Mouse (Mus musculus) hindbrain, postnatal 0 days (tissue): Measurements from ENCODE around the gene Neurog1. TPM values are rescaled to one million over a fixed set of nuclear protein-coding genes. Genes with fewer than 3 reads are reported as not detected.

ENCODE experiments used
- ATAC-seq: fragments of 200-750 bp; cut with Nextera tagmentation; 2 replicates; pipeline ENCODE4 v1.8.0; 2017; ENCODE audit warnings: mild to moderate bottlenecking, moderate TSS enrichment, moderate library complexity
- DNase-seq: peaks from one replicate; pipeline ENCODE4 v3.0.0-alpha.2; 2015; ENCODE audit warnings: low spot score
- H3K27ac ChIP-seq: fragments of 300-500 bp; sonication (generic); 2 replicates; pipeline ENCODE4 v1.5.1; 2014; ENCODE audit warnings: mild to moderate bottlenecking
- H3K27me3 ChIP-seq: fragments of 300-500 bp; sonication (generic); 2 replicates; pipeline ENCODE4 v1.6.1; 2014; ENCODE audit warnings: low read length, mixed read lengths; ENCODE audit not compliant: insufficient read depth
- H3K36me3 ChIP-seq: fragments of 300-500 bp; sonication (generic); 2 replicates; pipeline ENCODE4 v1.6.1; 2014; ENCODE audit warnings: low read length, mixed read lengths; ENCODE audit not compliant: insufficient read depth
- H3K4me1 ChIP-seq: fragments of 300-500 bp; sonication (generic); 2 replicates; pipeline ENCODE4 v1.6.1; 2014; ENCODE audit warnings: antibody characterized with exemption, low read length, mixed read lengths; ENCODE audit not compliant: insufficient read depth
- H3K4me2 ChIP-seq: fragments of 300-500 bp; sonication (generic); 2 replicates; pipeline ENCODE4 v1.6.1; 2014; ENCODE audit warnings: low read depth, mild to moderate bottlenecking, low read length, moderate library complexity, mixed read lengths
- H3K4me3 ChIP-seq: fragments of 300-500 bp; sonication (generic); 2 replicates; pipeline ENCODE4 v1.5.1; 2014; ENCODE audit warnings: low read length
- H3K9ac ChIP-seq: fragments of 300-500 bp; sonication (generic); replicated peaks from 2 replicates; pipeline ENCODE4 v1.6.1; 2014; ENCODE audit warnings: mild to moderate bottlenecking, low read length, moderate library complexity, mixed read lengths
- H3K9me3 ChIP-seq: fragments of 300-500 bp; sonication (generic); 2 replicates; pipeline ENCODE4 v1.6.1; 2016; ENCODE audit warnings: low read length, mixed read lengths
- CTCF ChIP-seq: IDR thresholded peaks from 2 replicates; pipeline ENCODE4 v1.5.1; 2016; ENCODE audit warnings: antibody characterized with exemption, control low read depth, low read depth
- WGBS: fragments of 180-500 bp; shearing (Covaris S2); extraction: QIAGEN DNeasy Blood & Tissue Kit; methylation state at CpG from one replicate; pipeline ENCODE4 v1.1.7; 2014; 5-methylcytosine and 5-hydroxymethylcytosine counted together
- polyA plus RNA-seq: library from polyadenylated mRNA; unstranded; fragments of >200 nt; fragmentation: Nextera tagmentation; extraction: Ambion mirVana; gene quantifications from 2 replicates; pipeline ENCODE4 v1.2.1, GENCODE M21; 2015
- total RNA-seq: library from RNA; depleted of rRNA; stranded (reverse); fragments of >200 nt; gene quantifications from 2 replicates; pipeline ENCODE4 v1.2.3, GENCODE M21; 2014

Gene Neurog1
- total and polyA plus RNA-seq, 2 experiments from 2014 or later = 0.30 to 0.42 TPM

DNA sequence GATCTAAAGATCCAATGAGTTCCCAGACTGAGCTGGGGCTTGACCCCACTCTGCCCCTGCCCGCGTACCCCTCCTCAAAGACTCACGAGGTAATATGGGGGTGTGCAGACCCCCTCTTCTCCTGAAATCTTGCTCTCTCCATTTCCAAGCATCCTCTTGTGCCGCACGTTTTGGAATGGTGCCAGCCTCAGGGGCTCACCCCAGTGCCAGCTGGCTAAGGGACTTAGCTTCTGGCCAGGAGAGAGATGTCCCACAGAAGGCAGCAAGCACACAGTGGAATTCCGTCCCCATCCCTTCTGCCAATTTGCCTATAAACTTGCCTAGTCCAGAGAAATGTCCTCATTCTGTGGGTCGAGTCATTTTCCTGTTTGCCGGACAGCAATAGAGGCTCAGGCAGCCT lies 820 bp upstream of the Neurog1 start:
- 10% methylated on average over 8 of the region's 8 CpGs for WGBS
- no peak overlapping the region for H3K4me3 ChIP-seq

DNA sequence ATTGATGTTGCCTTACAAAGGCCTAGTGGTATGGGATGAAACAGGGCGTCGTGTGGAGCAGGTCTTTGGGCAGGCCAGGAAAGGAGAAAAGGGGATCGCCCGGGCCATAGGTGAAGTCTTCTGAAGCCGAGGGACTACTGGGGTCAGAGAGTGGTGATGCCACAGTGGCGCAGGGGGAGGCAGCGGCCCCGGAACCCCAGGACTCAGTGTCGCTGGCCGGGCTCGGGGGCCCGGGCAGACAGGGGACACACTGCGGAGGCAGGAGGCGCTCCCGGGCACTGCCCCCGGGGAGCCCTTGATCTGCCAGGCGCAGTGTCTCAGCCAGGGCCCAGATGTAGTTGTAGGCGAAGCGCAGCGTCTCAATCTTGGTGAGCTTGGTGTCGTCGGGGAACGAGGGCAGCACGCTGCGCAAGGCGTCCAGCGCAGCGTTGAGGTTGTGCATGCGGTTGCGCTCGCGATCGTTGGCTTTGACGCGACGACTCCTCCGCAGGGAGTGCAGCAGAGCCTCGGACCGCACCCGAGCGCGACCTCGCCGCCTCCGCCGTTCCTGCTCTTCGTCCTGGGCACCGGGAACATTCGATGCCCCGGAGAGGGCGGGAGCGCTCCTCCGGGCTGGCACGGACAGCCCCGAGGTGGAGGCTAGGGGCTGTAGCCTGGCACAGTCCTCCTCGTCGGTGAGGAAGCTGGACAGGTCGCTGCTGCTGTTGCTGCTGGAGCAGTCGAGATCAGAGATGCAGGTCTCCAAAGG lies 613 bp downstream of the Neurog1 start:
- TF ChIP-seq CTCF = no peak
- H3K4me3 ChIP-seq = peak overlapping the region; percentile 22
- H3K9me3 ChIP-seq = no peaks in the 10 kb centered on the region
- peaks cover 8% of the 10 kb centered on the region; the same call in 1 of the 2 replicates for H3K4me1 ChIP-seq
- H3K4me2 ChIP-seq = no peak overlapping the region
- H3K9ac ChIP-seq = no peak overlapping the region; the same call in 1 of the 2 replicates
- H3K27me3 ChIP-seq = peaks cover 96% of the 10 kb centered on the region
- H3K36me3 ChIP-seq = no peaks in the 10 kb centered on the region
- peak; percentile 37; the same call in 1 of the 2 replicates for ATAC-seq
- DNase-seq = no peak
- H3K27ac ChIP-seq = no peak overlapping the region
- WGBS = under 1% methylated on average over 59 of the region's 59 CpGs

More for the DNA sequence above, 820 bp upstream of the Neurog1 start:
- peak; percentile 74 for DNase-seq
- no peaks in the 10 kb centered on the region for H3K9me3 ChIP-seq
- no peak overlapping the region for H3K27ac ChIP-seq
- H3K4me1 ChIP-seq = peaks cover 8% of the 10 kb centered on the region; the same call in 1 of the 2 replicates
- peak overlapping the region; percentile 44; the same call in 1 of the 2 replicates for H3K4me2 ChIP-seq
- H3K9ac ChIP-seq = no peak overlapping the region
- H3K27me3 ChIP-seq = peaks cover 94% of the 10 kb centered on the region
- no peaks in the 10 kb centered on the region for H3K36me3 ChIP-seq
- no peak for TF ChIP-seq CTCF
- ATAC-seq = peak; percentile 57

DNA sequence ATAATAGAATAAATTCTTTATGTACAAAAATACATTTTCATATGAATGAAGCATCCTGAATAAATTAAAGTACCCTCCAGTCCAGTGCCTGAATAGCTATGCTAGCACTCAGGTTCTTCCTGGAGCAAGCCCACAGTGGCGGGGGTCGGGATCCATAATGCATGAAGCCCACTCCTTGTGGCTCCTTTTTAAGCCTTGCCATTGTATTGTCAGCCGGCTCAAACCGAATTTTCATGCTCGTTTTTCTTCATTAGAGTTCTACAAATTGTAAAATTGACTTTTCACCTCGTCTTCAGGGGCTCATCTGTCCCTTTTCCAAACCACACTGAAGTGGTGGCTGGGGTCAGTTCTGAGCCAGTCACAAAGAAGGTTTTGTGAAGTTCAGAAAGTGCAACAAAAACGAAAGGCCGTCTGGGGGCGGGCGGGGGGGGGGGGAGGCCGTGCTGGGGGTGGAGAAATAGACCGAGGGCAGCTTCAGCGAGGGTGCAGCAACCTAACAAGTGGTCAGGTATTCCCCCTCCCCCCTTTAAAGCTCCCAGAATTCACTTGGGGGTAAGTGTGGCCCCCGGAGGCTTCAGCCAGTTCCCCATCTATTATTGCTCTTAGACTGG lies 1.3 kb downstream of the Neurog1 start:
- Histone ChIP-seq H3K9ac (no peak overlapping the region), H3K27ac (no peak overlapping the region), H3K9me3 (no peaks in the 10 kb centered on the region), H3K36me3 (no peaks in the 10 kb centered on the region), H3K4me3 (no peak overlapping the region), H3K4me1 (peaks cover 8% of the 10 kb centered on the region; the same call in 1 of the 2 replicates), H3K4me2 (no peak overlapping the region), H3K27me3 (peaks cover 91% of the 10 kb centered on the region)
- ATAC-seq = no peak
- no peak for TF ChIP-seq CTCF
- no peak for DNase-seq
- under 1% methylated on average over 14 of the region's 14 CpGs for WGBS

DNA sequence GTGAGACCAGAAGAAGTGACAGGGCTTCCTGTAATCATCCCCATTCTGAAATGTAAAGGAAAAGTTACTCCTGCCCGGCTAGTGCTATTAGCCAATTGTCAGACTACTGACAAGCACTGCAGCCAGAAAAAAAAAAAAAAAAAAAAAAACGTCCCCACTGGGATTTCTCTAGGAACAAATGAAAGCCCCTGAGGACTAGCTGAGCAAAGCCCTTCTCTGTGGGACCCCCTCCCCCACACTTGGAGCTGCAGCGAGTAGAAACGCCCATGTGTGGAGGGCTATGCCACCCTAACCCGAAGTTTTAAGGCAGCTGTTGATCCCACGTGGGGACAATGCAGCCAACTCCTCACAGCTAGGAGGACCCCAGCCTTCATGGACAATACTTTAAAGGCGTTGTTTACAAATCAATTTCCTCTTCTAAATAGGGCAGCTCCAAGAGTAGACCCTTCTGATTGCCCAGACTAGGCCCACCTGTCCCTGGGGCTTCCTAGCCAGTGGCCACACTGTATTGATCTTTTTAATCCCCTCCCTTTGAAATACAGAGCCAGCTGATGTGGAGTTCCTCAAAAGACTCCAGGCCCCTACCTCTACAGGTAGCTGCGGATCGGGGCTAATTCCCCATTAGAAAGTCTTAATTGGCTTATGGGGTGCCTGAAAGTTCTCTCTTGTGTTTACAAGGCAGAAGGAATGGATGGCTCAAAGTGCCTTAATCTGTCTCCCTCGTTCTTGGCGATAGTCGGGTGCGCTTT lies 2.2 kb downstream of the Neurog1 start:
- H3K36me3 ChIP-seq = no peaks in the 10 kb centered on the region
- peaks cover 82% of the 10 kb centered on the region for H3K27me3 ChIP-seq
- DNase-seq (no peak), ATAC-seq (no peak)
- no peaks in the 10 kb centered on the region for H3K9me3 ChIP-seq
- H3K4me1 ChIP-seq = peaks cover 8% of the 10 kb centered on the region; the same call in 1 of the 2 replicates
- H3K27ac ChIP-seq = no peak overlapping the region
- no peak overlapping the region for H3K4me3 ChIP-seq
- no peak for TF ChIP-seq CTCF
- no peak overlapping the region for H3K9ac ChIP-seq
- 7% methylated on average over 13 of the region's 13 CpGs for WGBS
- H3K4me2 ChIP-seq = no peak overlapping the region

DNA sequence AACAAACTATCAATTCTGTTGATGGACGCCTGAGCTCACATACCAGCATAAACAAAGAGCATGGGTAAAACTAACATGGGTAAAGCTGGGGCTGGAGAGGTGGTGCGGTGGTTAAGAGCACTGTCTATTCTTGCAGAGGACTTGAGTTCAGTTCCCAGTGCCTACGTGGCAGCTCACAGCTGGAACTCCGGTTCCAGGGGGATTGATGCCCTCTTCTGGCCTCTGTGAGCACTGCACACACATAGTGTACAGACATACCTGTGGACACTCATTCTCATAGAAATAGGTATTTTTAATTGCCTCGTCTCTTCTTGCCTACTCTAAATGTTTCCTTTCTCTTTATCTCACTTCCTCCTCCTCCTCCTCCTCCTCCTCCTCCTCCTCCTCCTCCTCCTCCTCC lies 8.9 kb downstream of the Neurog1 start:
- Histone ChIP-seq H3K9ac (no peak overlapping the region), H3K27ac (no peak overlapping the region), H3K36me3 (no peaks in the 10 kb centered on the region), H3K27me3 (peaks cover 19% of the 10 kb centered on the region), H3K4me1 (no peaks in the 10 kb centered on the region), H3K4me3 (no peak overlapping the region), H3K4me2 (no peak overlapping the region), H3K9me3 (no peaks in the 10 kb centered on the region)
- ATAC-seq (no peak), DNase-seq (no peak)
- 82% methylated on average over 5 of the region's 5 CpGs for WGBS
- TF ChIP-seq CTCF = no peak

DNA sequence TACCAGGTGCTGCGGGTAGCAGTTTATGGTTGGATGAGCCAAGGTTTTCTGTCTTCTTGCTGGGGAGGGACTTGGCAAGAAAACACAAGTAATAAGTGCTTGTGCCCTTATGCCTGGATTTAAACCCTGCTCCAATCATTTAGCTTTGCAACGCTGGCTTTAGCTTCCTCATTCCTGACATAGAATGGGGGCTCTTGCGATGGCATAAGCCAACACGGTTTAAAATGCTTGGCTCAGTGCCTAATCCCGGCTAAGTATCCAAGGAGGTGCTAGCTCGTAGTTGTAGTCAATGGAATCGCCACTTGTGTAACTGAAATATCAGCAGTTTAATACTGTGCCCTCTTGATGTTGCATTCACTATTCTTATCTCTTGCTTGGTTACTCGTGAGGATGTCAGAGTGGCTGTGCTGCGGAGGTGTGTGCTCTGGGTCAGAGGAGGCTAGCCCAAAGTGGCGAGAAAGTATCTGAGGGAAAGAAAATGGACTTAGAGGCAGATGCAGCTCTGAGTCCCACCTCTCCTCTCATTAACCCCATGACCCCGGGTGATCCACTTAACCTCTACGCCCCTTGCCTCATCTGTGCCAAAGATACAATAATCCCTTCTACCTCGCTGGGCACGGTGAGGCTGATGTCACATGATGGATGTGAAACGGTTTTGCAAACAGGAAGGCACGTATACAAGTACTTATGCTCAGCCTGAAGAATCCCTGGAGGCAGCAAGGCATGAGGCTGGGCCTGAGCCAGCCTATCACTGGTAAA lies 11.8 kb downstream of the Neurog1 start:
- Histone ChIP-seq H3K36me3 (no peaks in the 10 kb centered on the region), H3K9me3 (no peaks in the 10 kb centered on the region), H3K4me3 (no peak overlapping the region), H3K27ac (no peak overlapping the region), H3K27me3 (peaks cover 10% of the 10 kb centered on the region; the same call in 1 of the 2 replicates), H3K4me1 (no peaks in the 10 kb centered on the region), H3K9ac (no peak overlapping the region), H3K4me2 (no peak overlapping the region)
- ATAC-seq = no peak
- peak; percentile 59 for DNase-seq
- WGBS = 50% methylated on average over 16 of the region's 16 CpGs
- no peak for TF ChIP-seq CTCF
